ENCODE assay signal across 20 mouse cellular contexts in genomic region chr7:36940611-36941010, GRCm38 (mm10).
A peak's percentile ranks its signal among the peaks of the same experiment; 100 is the strongest.
DNase-seq lines count a peak whose midpoint lies in the region; ATAC-seq and TF ChIP-seq lines count a peak whose summit lies in the region.
"Had no signal": no experiment of that assay in that cellular context is flagged by ENCODE, and none has a peak within 500 bp of the region (broad histone marks: within the 10 kb centered on the region; RNA-seq: fewer than 3 reads in every experiment).

No protein-coding gene starts in this region.

- no peaks in the 10 kb centered on the region for H3K36me3 ChIP-seq in lung, postnatal 0 days (ENCODE audit: insufficient read depth, low read length)
- H3K36me3 ChIP-seq in stomach, postnatal 0 days (ENCODE audit: control insufficient read depth, insufficient read depth, low read length): no peaks in the 10 kb centered on the region
- H3K36me3 ChIP-seq: forebrain, embryonic 12.5 days; heart, embryonic 13.5 days; hindbrain, embryonic 15.5 days; limb, embryonic 15.5 days; midbrain, embryonic 12.5 days had no signal

- no peak overlapping the region for H3K9ac ChIP-seq in lung, postnatal 0 days (replicated peaks; ENCODE audit: low read depth)
- H3K9ac ChIP-seq in stomach, postnatal 0 days (ENCODE audit: low read length): no peak overlapping the region
- H3K9ac ChIP-seq: forebrain, embryonic 12.5 days; heart, embryonic 13.5 days; hindbrain, embryonic 15.5 days; limb, embryonic 15.5 days; midbrain, embryonic 12.5 days had no signal

- H3K4me1 ChIP-seq in lung, postnatal 0 days (ENCODE audit: insufficient read depth, low read depth, low read length): no peaks in the 10 kb centered on the region
- H3K4me1 ChIP-seq in stomach, postnatal 0 days (replicated peaks; ENCODE audit: control insufficient read depth, insufficient read depth): no peaks in the 10 kb centered on the region
- H3K4me1 ChIP-seq: midbrain, embryonic 12.5 days had no signal

- 49% methylated on average over 10 of the region's 10 CpGs for whole genome bisulfite sequencing in lung, postnatal 0 days
- WGBS in stomach, postnatal 0 days: 33% methylated on average over 10 of the region's 10 CpGs

- TF ChIP-seq CTCF in lung, postnatal 0 days (IDR thresholded peaks at IDR 0.05): peak; percentile 22
- peak; percentile 39 for TF ChIP-seq CTCF in stomach, postnatal 0 days (IDR thresholded peaks at IDR 0.05; ENCODE audit: low read depth)

- H3K9me3 ChIP-seq in lung, postnatal 0 days (ENCODE audit: low read length): no peaks in the 10 kb centered on the region
- no peaks in the 10 kb centered on the region for H3K9me3 ChIP-seq in stomach, postnatal 0 days (ENCODE audit: control insufficient read depth, low read length)
- H3K9me3 ChIP-seq: forebrain, embryonic 12.5 days; heart, embryonic 13.5 days; hindbrain, embryonic 15.5 days; limb, embryonic 15.5 days; midbrain, embryonic 12.5 days had no signal

- no peak for ATAC-seq in lung, postnatal 0 days
- ATAC-seq in stomach, postnatal 0 days (ENCODE audit: low FRiP score, low TSS enrichment): no peak

- no peaks in the 10 kb centered on the region for H3K27me3 ChIP-seq in lung, postnatal 0 days (replicated peaks; ENCODE audit: insufficient read depth, low read length)
- H3K27me3 ChIP-seq in stomach, postnatal 0 days (ENCODE audit: control insufficient read depth, insufficient read depth, low read length): no peaks in the 10 kb centered on the region
- H3K27me3 ChIP-seq: CH12.LX; forebrain, embryonic 12.5 days; heart, embryonic 13.5 days; hindbrain, embryonic 15.5 days; midbrain, embryonic 12.5 days had no signal

- no peak overlapping the region for H3K4me3 ChIP-seq in lung, postnatal 0 days (ENCODE audit: low read depth, low read length)
- H3K4me3 ChIP-seq in stomach, postnatal 0 days (ENCODE audit: low read depth, low read length): no peak overlapping the region
- H3K4me3 ChIP-seq: forebrain, embryonic 12.5 days; heart, embryonic 13.5 days; hindbrain, embryonic 15.5 days; limb, embryonic 15.5 days; midbrain, embryonic 12.5 days had no signal

- H3K27ac ChIP-seq in lung, postnatal 0 days (ENCODE audit: low read length): no peak overlapping the region
- no peak overlapping the region for H3K27ac ChIP-seq in stomach, postnatal 0 days (replicated peaks)
- H3K27ac ChIP-seq: forebrain, embryonic 12.5 days; heart, embryonic 13.5 days; hindbrain, embryonic 15.5 days; limb, embryonic 15.5 days; midbrain, embryonic 12.5 days had no signal

- TF ChIP-seq EP300 in lung, postnatal 0 days (IDR thresholded peaks at IDR 0.05): no peak
- no peak for TF ChIP-seq EP300 in stomach, postnatal 0 days (optimal IDR thresholded peaks at IDR 0.05)

- H3K4me2 ChIP-seq in lung, postnatal 0 days (replicated peaks; ENCODE audit: low read depth, low read length): no peak overlapping the region
- H3K4me2 ChIP-seq in stomach, postnatal 0 days (replicated peaks; ENCODE audit: low read depth): no peak overlapping the region
- H3K4me2 ChIP-seq: forebrain, embryonic 12.5 days; heart, embryonic 13.5 days; hindbrain, embryonic 15.5 days; limb, embryonic 15.5 days; midbrain, embryonic 12.5 days had no signal

- DNase-seq in kidney, adult 9 months: peak; percentile 18
- DNase-seq in kidney, adult 11 months: no peak
- DNase-seq in lung, postnatal 0 days (ENCODE audit: low spot score): peak; percentile 39
- no peak for DNase-seq in lung, postnatal 4 days
- peak; percentile 7 for DNase-seq in kidney, postnatal 14 days
- DNase-seq in stomach, postnatal 0 days (ENCODE audit: low spot score): no peak
- no peak for DNase-seq in embryo, embryonic 10.5 days (ENCODE audit: low spot score)
- DNase-seq: adrenal gland, postnatal 25 days; cerebellum, adult 18-20 months; cerebellum, postnatal 25 days; gastrocnemius, postnatal 10 days; heart, adult 11 months; heart, postnatal 36 days; right cerebral cortex, postnatal 25 days had no signal

Comparison
In these comparisons a context has a peak if more than half of its experiments do, and no peak if none do; other contexts are left out.
1. DNase-seq: peak in kidney, adult 9 months (single experiment), lung, postnatal 0 days (single experiment) and kidney, postnatal 14 days (single experiment); none in kidney, adult 11 months (single experiment), lung, postnatal 4 days (0 of 2), stomach, postnatal 0 days (single experiment) and embryo, embryonic 10.5 days (single experiment).